Mouse (Mus musculus): ENCODE measurements around the gene Crlf1.

- no peak for TF ChIP-seq POLR2A (IDR thresholded peaks at IDR 0.05; ENCODE audit: insufficient read depth, low read length)
- TF ChIP-seq CTCF (IDR thresholded peaks at IDR 0.05; ENCODE audit: low read depth, low read length): no peak
- no peak for TF ChIP-seq EP300 (IDR thresholded peaks at IDR 0.05; ENCODE audit: insufficient read depth, low read depth, low read length)
Observed at GRCm38 (mm10) chr8:70457882-70458281, 35.1 kb upstream of the Crlf1 start.

Measured in ES-Bruce4 (cell line).